Mouse (Mus musculus): ENCODE results near the gene Tifab.

GRCm38 (mm10) chr13:56216090-56216489 is 37.4 kb upstream of the Tifab start:
- no peak for TF ChIP-seq CTCF (IDR thresholded peaks at IDR 0.05; ENCODE audit: control insufficient read depth, insufficient read depth, insufficient replicate concordance, low read depth, low read length)
- no peak for TF ChIP-seq POLR2A (IDR thresholded peaks at IDR 0.05; ENCODE audit: control insufficient read depth, low read depth, low read length)
